Mouse (Mus musculus): ENCODE measurements around the gene 5830473C10Rik. TPM values are rescaled to one million over a fixed set of nuclear protein-coding genes. Genes with fewer than 3 reads are reported as not detected.

5830473C10Rik gene
- total RNA-seq (2021): not detected
- long read RNA-seq, experiment 1: 0 reads
- long read RNA-seq, experiment 2: 0 reads

GRCm38 (mm10) chr5:90560743-90561142 is at the start of gene 5830473C10Rik:
Gene 5830473C10Rik (plus strand): TSS chr5:90561107.
- no peak for DNase-seq

GRCm38 (mm10) chr5:90512288-90512955 is 48.5 kb upstream of the 5830473C10Rik start:
- DNase-seq: no peak

GRCm38 (mm10) chr5:90515561-90515960 is 45.3 kb upstream of the 5830473C10Rik start:
- no peak for DNase-seq

GRCm38 (mm10) chr5:90518356-90519100 is 42.4 kb upstream of the 5830473C10Rik start, which contains the start of gene Afm:
Gene Afm (plus strand): TSS chr5:90518932.
- no peak for DNase-seq

GRCm38 (mm10) chr5:90551191-90551590 is 9.7 kb upstream of the 5830473C10Rik start:
- no peak for DNase-seq

- no peak for DNase-seq
Measured at GRCm38 (mm10) chr5:90556052-90556451, 4.9 kb upstream of the 5830473C10Rik start.

GRCm38 (mm10) chr5:90561721-90562275 is 891 bp downstream of the 5830473C10Rik start:
- no peak for DNase-seq

GRCm38 (mm10) chr5:90562880-90563279 is 2.0 kb downstream of the 5830473C10Rik start:
- no peak for DNase-seq

GRCm38 (mm10) chr5:90564161-90564560 is 3.3 kb downstream of the 5830473C10Rik start:
- DNase-seq: no peak

- DNase-seq: no peak
Measured at GRCm38 (mm10) chr5:90565205-90565604, 4.3 kb downstream of the 5830473C10Rik start.

- DNase-seq: no peak
Measured at GRCm38 (mm10) chr5:90567788-90568187, 6.9 kb downstream of the 5830473C10Rik start.

- no peak for DNase-seq
Measured at GRCm38 (mm10) chr5:90568338-90568737, 7.4 kb downstream of the 5830473C10Rik start.

- no peak for DNase-seq
Measured at GRCm38 (mm10) chr5:90571216-90571615, 10.3 kb downstream of the 5830473C10Rik start.

- peak in 1 of 2 experiments; percentile 11 for DNase-seq
Measured at GRCm38 (mm10) chr5:90577751-90578150, 16.8 kb downstream of the 5830473C10Rik start.

GRCm38 (mm10) chr5:90579556-90579955 is 18.6 kb downstream of the 5830473C10Rik start:
- DNase-seq: no peak

- no peak for DNase-seq
Measured at GRCm38 (mm10) chr5:90582179-90582578, 21.3 kb downstream of the 5830473C10Rik start.

- no peak for DNase-seq
Measured at GRCm38 (mm10) chr5:90584799-90585198, 23.9 kb downstream of the 5830473C10Rik start.

- DNase-seq: no peak
Measured at GRCm38 (mm10) chr5:90586511-90586910, 25.6 kb downstream of the 5830473C10Rik start.

GRCm38 (mm10) chr5:90588104-90588503 is 27.2 kb downstream of the 5830473C10Rik start:
- DNase-seq: no peak

- peak; percentile 33 to 68 for DNase-seq
Measured at GRCm38 (mm10) chr5:90588708-90589595, 28.0 kb downstream of the 5830473C10Rik start.

GRCm38 (mm10) chr5:90590676-90591075 is 29.8 kb downstream of the 5830473C10Rik start:
- no peak for DNase-seq

GRCm38 (mm10) chr5:90591936-90592335 is 31.0 kb downstream of the 5830473C10Rik start:
- DNase-seq: no peak
